Mouse (Mus musculus) kidney, embryonic 16.5 days (tissue): Measurements from ENCODE around the gene Nacc2. TPM values are rescaled to one million over a fixed set of nuclear protein-coding genes. Genes with fewer than 3 reads are reported as not detected.

ENCODE experiments used
- ATAC-seq: fragments of 200-750 bp; cut with Nextera tagmentation; 2 replicates; pipeline ENCODE4 v1.8.0; 2017; ENCODE audit warnings: moderate TSS enrichment; ENCODE audit not compliant: low FRiP score, low TSS enrichment
- H3K27ac ChIP-seq: fragments of 300-500 bp; sonication (generic); 2 replicates; pipeline ENCODE4 v1.5.1; 2014; ENCODE audit warnings: low read length
- H3K27me3 ChIP-seq: fragments of 300-500 bp; sonication (generic); 2 replicates; pipeline ENCODE4 v1.6.1; 2014; ENCODE audit warnings: low read length, control low read depth, mixed read lengths; ENCODE audit not compliant: insufficient read depth
- H3K36me3 ChIP-seq: fragments of 300-500 bp; sonication (generic); 2 replicates; pipeline ENCODE4 v1.6.1; 2014; ENCODE audit warnings: low read length, control low read depth, mixed read lengths; ENCODE audit not compliant: insufficient read depth
- H3K4me1 ChIP-seq: fragments of 300-500 bp; sonication (generic); 2 replicates; pipeline ENCODE4 v1.6.1; 2014; ENCODE audit warnings: low read length, control low read depth, mixed read lengths; ENCODE audit not compliant: insufficient read depth
- H3K4me2 ChIP-seq: fragments of 300-500 bp; sonication (generic); replicated peaks from 2 replicates; pipeline ENCODE4 v1.6.1; 2014; ENCODE audit warnings: low read depth, low read length
- H3K4me3 ChIP-seq: fragments of 300-500 bp; sonication (generic); 2 replicates; pipeline ENCODE4 v1.5.1; 2014; ENCODE audit warnings: mild to moderate bottlenecking, low read length
- H3K9ac ChIP-seq: fragments of 300-500 bp; sonication (generic); replicated peaks from 2 replicates; pipeline ENCODE4 v1.6.1; 2014; ENCODE audit warnings: low read length
- H3K9me3 ChIP-seq: fragments of 300-500 bp; sonication (generic); 2 replicates; pipeline ENCODE4 v1.6.1; 2016; ENCODE audit warnings: low read length, control low read depth
- WGBS: fragments of 180-500 bp; shearing (Covaris S2); extraction: QIAGEN DNeasy Blood & Tissue Kit; methylation state at CpG from one replicate; pipeline ENCODE4 v1.1.7; 2014; 5-methylcytosine and 5-hydroxymethylcytosine counted together
- polyA plus RNA-seq: library from polyadenylated mRNA; unstranded; fragments of >200 nt; fragmentation: Nextera tagmentation; extraction: Ambion mirVana; gene quantifications from 2 replicates; pipeline ENCODE4 v1.2.1, GENCODE M21; 2015

Gene Nacc2
- 12.7 and 13.3 TPM in 2 replicates for polyA plus RNA-seq

DNA sequence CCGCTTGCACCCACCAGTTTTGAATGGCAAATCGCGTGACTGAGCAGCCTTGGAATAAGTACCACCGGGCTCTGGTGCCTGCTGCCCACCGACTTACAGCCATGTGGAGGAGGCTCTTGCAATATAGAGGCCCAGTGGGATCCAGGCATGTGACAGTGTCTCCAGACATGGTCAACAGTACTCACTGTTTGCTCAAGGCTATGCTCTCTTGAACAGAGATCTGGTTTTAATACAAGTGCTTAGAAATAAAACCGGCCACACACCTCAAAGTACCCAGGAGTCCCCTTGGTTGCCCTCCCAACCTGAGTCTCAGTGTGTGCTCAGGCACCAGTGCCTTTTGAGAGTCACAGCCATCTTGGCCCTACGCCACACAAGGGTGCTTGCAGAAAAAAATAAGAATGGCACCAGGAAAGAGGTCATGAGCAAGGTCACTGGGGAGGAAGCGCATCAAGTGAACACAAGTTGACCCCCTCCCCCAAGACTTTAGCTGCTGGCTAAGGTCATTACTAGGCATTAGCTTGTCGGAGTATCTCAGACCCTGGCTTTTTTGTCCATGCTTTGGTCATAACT is at the start of gene Nacc2:
Gene Nacc2 (minus strand): TSS at position 142 of the 570 bp plus-strand sequence.
- H3K4me3 ChIP-seq = peak within 1 kb of the TSS; percentile 71
- H3K27me3 ChIP-seq = no peaks in the 10 kb centered on the region
- peak within 1 kb of the TSS; percentile 52; the same call in 1 of the 2 replicates for H3K27ac ChIP-seq
- peak within 1 kb of the TSS; percentile 84 for H3K9ac ChIP-seq
- peak within 1 kb of the TSS; percentile 97 for H3K4me2 ChIP-seq
- ATAC-seq = 0 out of 2 replicates have a peak, but pooled peaks have one; percentile 16
- 20% methylated on average over 9 of the region's 9 CpGs for WGBS
- H3K4me1 ChIP-seq = peaks cover 30% of the 10 kb centered on the region
- no peaks in the 10 kb centered on the region for H3K36me3 ChIP-seq
- H3K9me3 ChIP-seq = no peaks in the 10 kb centered on the region

GRCm38 (mm10) chr2:26172166-26172565 is 49.1 kb upstream of the Nacc2 start:
- Histone ChIP-seq H3K4me1 (no peaks in the 10 kb centered on the region), H3K4me2 (no peak overlapping the region), H3K9me3 (no peaks in the 10 kb centered on the region), H3K27ac (no peak overlapping the region), H3K27me3 (no peaks in the 10 kb centered on the region), H3K9ac (no peak overlapping the region), H3K4me3 (no peak overlapping the region), H3K36me3 (no peaks in the 10 kb centered on the region)
- no peak for ATAC-seq
- WGBS = 81% methylated on average over 2 of the region's 2 CpGs

DNA sequence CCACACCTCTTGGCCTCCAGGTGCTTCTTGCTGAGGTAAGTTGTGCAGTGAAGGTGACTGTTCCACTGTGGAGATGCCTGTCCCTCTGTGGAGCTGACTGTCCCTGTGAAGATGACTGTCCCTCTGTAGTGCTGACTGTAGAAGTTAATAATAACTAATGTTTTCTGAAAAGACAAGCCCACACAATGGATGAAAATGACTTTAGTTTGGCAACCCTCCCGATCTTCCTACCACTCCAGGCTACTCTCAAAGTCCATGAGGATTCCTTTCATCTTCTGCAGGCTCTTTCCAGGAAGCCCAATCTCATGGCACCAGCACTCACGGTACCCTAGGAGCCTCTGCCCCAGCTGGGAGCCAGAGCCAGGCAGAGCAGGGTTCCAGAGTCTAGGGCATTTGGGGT is 47.4 kb upstream of the Nacc2 start:
- H3K36me3 ChIP-seq = no peaks in the 10 kb centered on the region
- no peak overlapping the region for H3K27ac ChIP-seq
- H3K9me3 ChIP-seq = no peaks in the 10 kb centered on the region
- no peaks in the 10 kb centered on the region for H3K4me1 ChIP-seq
- ATAC-seq = no peak
- no peak overlapping the region for H3K4me2 ChIP-seq
- H3K9ac ChIP-seq = no peak overlapping the region
- 55% methylated on average over 2 of the region's 2 CpGs for WGBS
- H3K4me3 ChIP-seq = no peak overlapping the region
- no peaks in the 10 kb centered on the region for H3K27me3 ChIP-seq

GRCm38 (mm10) chr2:26168843-26169579 is 46.0 kb upstream of the Nacc2 start:
- Histone ChIP-seq H3K4me3 (no peak overlapping the region), H3K4me1 (no peaks in the 10 kb centered on the region), H3K9me3 (no peaks in the 10 kb centered on the region), H3K36me3 (no peaks in the 10 kb centered on the region), H3K9ac (no peak overlapping the region), H3K4me2 (no peak overlapping the region), H3K27me3 (no peaks in the 10 kb centered on the region), H3K27ac (no peak overlapping the region)
- 14% methylated on average over 11 of the region's 11 CpGs for WGBS
- ATAC-seq = peak; percentile 67

GRCm38 (mm10) chr2:26166890-26167289 is 43.9 kb upstream of the Nacc2 start:
- Histone ChIP-seq H3K9me3 (no peaks in the 10 kb centered on the region), H3K9ac (no peak overlapping the region), H3K4me3 (no peak overlapping the region), H3K36me3 (no peaks in the 10 kb centered on the region), H3K4me2 (no peak overlapping the region), H3K27ac (no peak overlapping the region), H3K4me1 (no peaks in the 10 kb centered on the region), H3K27me3 (no peaks in the 10 kb centered on the region)
- ATAC-seq = no peak
- 85% methylated on average over 3 of the region's 3 CpGs for WGBS

DNA sequence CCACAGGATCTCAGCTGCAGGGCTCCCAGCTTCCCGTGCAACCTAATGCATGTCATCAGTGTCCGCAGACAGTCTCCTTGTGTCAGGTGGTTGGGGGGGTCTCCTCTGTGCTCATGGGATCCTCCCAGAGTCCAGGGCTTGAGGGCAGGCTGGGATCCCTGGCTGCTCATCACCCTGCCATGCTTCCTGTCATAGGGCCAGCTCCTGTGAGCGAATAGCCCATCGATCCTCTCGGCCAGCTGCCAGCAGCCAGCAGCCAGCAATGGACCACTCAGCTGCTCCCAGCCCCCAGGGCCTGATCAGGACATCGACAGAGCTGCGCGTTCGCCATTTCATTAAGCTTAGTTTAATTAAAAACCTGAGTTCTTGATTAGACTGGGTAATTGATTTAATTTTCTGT is 35.0 kb upstream of the Nacc2 start:
- Histone ChIP-seq H3K9me3 (no peaks in the 10 kb centered on the region), H3K27me3 (no peaks in the 10 kb centered on the region), H3K4me2 (no peak overlapping the region), H3K9ac (no peak overlapping the region), H3K27ac (no peak overlapping the region), H3K4me1 (no peaks in the 10 kb centered on the region), H3K36me3 (no peaks in the 10 kb centered on the region), H3K4me3 (no peak overlapping the region)
- ATAC-seq = no peak
- WGBS = 85% methylated on average over 9 of the region's 9 CpGs

- Histone ChIP-seq H3K27ac (no peak overlapping the region), H3K4me1 (no peaks in the 10 kb centered on the region), H3K4me3 (no peak overlapping the region), H3K9ac (no peak overlapping the region), H3K4me2 (no peak overlapping the region), H3K36me3 (no peaks in the 10 kb centered on the region), H3K9me3 (no peaks in the 10 kb centered on the region), H3K27me3 (no peaks in the 10 kb centered on the region)
- ATAC-seq = no peak
- 72% methylated on average over 10 of the region's 10 CpGs for WGBS
These were observed 33.4 kb upstream of the Nacc2 start for GRCm38 (mm10) chr2:26156191-26156977.

GRCm38 (mm10) chr2:26155737-26156136 is 32.7 kb upstream of the Nacc2 start:
- Histone ChIP-seq H3K9me3 (no peaks in the 10 kb centered on the region), H3K27ac (no peak overlapping the region), H3K4me2 (no peak overlapping the region), H3K36me3 (no peaks in the 10 kb centered on the region), H3K4me3 (no peak overlapping the region), H3K27me3 (no peaks in the 10 kb centered on the region), H3K4me1 (no peaks in the 10 kb centered on the region), H3K9ac (no peak overlapping the region)
- ATAC-seq = no peak
- WGBS = 57% methylated on average over 3 of the region's 3 CpGs

GRCm38 (mm10) chr2:26154586-26154985 is 31.6 kb upstream of the Nacc2 start:
- Histone ChIP-seq H3K27ac (no peak overlapping the region), H3K36me3 (no peaks in the 10 kb centered on the region), H3K4me1 (no peaks in the 10 kb centered on the region), H3K9me3 (no peaks in the 10 kb centered on the region), H3K9ac (no peak overlapping the region), H3K27me3 (no peaks in the 10 kb centered on the region), H3K4me2 (no peak overlapping the region), H3K4me3 (no peak overlapping the region)
- no peak for ATAC-seq
- 69% methylated on average over 5 of the region's 5 CpGs for WGBS
